Mouse (Mus musculus) spleen, postnatal 14 days (tissue): Measurements from ENCODE around the gene Atf6.

Source experiments
- DNase-seq, 2 experiments: peaks; one replicate each; pipeline ENCODE4 v3.0.0; 2021 to 2022; ENCODE audit warnings: low spot score in 2 of 2

Atf6 gene

DNA sequence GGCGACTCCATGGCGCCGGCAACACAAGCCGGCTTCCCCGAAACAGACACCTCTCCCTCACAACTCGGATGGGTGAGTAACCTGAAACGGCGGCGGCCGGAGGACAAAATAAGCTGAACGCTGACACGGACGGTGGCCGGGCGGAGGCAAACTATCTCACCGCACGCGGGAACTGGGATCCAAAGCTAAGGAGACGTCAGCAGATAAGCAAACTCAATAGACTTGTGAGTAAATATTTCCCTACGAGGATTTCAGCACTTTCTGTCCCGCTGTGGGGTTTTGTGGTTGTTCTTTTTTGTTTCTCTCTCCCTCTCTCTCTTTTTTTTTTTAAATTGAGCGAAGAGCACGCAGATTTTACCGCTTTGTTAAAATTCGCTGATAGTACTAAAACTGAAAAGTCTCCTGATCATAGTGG lies at the start of gene Atf6:
Gene Atf6 (minus strand): TSS at position 81 of the 415 bp plus-strand sequence.
- DNase-seq, result peak; percentile 91 to 96

DNA sequence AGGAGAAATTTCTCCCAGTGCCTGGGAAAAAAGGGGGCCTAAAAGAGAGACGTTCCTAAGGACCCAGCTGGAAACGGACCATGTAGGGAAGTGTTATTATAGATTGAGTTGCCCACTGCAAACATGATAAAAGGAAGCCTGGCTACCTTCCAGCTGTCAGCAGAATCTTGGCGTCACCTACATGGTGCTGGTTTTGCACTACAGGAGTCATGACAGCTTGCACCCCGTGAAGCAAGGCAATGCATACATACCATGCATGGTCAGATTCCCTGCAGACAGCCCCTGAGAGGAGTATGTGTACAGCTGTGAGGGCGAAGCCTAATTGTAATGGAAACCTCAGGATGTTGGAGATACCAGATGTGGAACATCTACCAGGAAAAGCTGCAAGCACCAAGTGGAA lies 48.1 kb upstream of the Atf6 start:
- no peak for DNase-seq

DNA sequence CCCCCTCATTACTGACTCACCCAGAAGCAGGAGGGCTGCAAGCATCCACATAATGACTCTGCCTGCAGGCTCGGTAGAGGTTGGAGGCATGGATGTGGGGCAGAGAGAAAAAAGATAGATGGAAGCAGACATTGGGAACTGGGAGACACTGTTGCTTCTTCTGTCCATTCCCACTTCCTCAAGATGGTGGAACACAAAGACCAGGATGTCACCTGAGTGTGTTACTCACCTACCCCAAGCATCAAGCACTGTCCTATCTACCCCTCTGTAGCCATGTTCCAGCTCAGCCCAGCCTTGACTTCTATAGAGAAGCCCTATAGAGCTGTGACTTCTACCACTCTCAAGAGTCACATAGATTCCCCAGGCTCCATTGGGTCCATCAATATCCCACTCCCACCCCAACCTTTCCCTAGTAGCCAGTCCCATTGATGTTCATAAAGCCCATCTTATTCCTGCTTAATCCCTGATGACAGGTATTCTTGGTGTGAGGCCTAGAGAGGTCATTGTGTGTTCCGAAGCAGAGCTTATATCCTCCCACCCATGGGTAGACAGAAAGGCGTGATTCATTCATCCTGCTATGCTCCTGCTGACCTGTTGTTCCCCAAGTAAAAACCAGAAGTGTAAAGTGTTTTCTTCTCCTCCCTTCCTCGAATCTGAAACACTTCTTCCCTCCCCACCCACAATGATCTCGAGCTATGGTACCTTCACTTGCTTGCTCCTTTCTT lies 45.5 kb upstream of the Atf6 start, which contains the start of gene Fcrlb:
Gene Fcrlb (minus strand): TSS at position 51 of the 725 bp plus-strand sequence.
- DNase-seq, result no peak

DNA sequence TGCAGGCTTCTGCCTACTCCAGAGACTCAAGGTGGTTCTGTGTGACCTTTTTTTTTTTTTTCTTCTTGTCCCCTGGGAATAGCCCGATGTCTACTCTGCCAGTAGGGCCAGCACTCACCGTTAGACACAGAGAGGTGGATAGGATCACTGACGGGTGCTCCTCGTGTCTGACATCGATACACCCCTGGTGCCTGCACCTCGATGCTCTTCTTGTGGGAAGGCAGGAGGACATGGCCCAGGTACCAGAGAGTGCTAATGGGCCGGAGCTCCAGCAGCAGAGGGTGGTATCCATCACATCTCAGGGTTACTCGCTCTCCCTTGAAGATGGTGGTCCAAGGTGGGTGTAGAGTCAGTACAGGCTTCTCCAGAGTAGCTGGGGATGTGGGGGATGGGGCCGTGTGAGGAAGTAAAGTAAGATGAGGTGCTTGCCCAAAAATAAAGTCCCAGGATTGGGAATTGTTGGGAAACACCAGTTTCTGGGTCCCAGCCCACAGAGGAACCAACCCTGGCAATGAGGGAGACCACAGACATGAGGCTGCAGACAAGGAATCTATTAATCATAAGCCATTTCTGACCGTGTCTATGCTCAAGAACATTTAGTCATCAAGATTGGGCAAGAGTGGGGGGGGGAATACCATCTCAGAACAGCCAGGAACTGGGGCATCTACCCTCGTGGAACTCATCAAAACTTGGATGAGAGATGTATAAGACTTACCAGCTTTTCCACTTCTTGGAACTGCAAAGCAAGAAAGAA lies 44.5 kb upstream of the Atf6 start:
- DNase-seq, result no peak

DNA sequence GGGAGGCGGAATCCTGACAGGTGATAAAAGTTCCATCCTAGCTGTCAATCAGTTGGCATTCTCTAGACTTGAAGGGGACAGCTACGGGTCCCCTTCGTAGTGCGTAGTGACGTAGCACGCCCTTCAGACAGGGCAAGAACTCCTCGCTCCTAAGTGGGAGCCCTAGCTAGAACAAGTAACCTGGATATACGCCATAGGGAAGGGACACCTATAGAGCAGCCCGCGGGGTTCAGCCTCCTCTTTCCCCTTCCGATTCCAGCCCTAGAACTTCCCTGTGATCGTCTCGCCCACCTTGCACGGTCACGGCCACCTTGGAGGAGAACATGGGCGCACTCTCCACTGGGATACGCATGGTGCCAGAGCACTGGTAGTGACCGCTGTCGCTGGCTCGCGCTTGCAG lies 40.8 kb upstream of the Atf6 start:
- no peak for DNase-seq

DNA sequence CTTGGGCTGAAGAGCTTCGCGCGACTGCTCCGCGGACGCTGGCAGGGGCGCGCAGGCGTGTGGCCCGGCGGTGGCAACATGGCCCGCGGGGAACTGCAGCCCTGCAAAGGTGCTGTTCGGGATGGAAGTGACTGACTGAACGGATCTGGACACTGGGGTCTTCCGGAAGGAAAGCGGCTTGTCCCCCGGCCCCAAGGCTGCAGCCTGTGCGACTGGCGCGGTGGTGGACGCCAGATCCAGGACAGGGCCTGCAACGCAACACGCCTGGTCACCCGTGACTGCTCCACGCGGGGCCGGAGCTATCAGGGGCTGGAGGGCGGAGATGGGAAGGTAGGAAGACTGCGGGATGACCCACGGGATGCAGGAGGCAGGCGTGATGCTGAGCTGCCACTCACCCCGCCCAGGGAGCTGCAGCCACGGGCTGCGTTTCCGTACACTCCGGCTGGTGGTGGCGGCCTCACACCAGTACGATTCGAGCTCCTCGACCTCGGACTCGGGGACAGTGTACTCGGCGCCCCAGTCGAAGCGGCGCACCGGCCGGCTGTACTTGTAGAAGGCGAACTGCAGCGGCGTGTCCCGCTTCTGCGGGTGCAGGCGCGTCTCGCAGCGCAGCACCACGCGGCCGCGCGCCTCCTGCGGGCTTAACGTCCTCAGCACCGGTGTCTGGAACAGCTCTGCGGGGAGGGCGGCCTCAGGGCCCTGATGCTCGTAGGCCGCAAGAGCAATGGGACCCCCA lies 40.1 kb upstream of the Atf6 start:
- no peak for DNase-seq

DNA sequence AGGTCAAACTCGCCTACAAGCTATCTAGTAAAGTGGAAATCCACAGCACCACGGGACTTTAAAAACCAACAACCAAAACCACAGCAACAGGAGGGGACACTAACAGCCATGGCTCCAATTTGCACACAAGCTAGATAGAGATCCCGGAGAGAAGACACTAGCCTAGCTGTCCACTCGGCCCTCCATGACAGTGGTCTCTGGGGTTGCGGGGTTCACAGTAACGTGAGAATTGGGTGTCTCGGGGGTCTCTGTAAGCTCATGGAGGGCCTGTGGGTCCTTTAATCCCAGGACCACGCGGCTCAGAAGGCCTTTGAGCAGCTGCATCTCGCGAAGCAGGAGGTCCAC lies 39.5 kb upstream of the Atf6 start:
- DNase-seq, result no peak

DNA sequence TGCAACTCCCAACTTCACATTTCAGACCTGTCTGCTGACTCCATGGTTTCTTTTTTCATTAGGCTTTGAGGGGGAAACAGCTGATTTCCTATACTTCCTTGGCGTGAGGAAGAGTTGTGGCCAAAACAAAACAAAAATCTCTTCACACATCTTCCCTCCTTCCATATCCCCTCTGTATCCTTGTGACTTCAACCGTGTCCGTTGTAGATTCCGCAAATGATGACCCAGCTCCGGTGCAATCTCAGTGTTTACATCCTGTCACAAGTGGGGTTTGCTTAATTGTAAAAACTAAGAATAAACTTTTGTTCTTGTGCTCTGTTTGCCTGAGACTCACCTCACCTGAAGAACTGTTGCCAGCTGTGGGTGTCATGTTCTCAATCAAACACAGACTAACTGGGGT lies 35.9 kb upstream of the Atf6 start:
- DNase-seq, result no peak

DNA sequence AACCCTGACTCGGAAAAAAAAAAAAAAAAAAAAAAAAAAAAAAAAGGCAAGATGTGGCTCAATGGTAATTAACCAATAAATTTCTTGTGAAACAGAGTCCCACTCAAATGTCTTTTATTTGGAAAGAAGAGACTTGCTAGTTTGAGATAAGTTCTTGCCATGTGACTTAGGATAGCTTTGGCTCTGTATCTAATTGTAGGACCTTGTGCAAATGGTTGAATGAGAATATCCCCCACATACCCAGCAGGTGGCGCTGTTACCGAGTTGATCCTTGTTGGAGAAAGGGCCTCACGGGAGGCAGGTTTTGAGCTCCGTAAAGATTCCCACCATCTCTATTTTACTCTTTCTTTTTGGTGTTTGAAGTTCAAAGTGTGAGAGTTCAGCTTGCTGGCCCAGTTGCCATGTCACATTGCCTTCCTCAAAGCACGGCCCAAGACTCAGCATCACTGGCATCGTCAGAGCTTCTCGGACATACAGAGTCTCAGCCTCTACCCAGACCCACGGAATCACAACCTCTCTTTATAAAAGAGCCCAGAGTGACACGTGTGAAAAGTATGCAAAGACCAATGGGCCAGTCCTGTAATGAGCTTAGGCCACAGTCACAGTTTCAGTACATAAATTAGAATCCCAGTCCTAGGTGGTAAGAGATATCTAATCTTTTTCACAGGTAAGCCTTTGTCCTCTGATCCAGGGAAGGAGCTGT lies 34.1 kb upstream of the Atf6 start:
- DNase-seq, result peak; percentile 78 to 85

DNA sequence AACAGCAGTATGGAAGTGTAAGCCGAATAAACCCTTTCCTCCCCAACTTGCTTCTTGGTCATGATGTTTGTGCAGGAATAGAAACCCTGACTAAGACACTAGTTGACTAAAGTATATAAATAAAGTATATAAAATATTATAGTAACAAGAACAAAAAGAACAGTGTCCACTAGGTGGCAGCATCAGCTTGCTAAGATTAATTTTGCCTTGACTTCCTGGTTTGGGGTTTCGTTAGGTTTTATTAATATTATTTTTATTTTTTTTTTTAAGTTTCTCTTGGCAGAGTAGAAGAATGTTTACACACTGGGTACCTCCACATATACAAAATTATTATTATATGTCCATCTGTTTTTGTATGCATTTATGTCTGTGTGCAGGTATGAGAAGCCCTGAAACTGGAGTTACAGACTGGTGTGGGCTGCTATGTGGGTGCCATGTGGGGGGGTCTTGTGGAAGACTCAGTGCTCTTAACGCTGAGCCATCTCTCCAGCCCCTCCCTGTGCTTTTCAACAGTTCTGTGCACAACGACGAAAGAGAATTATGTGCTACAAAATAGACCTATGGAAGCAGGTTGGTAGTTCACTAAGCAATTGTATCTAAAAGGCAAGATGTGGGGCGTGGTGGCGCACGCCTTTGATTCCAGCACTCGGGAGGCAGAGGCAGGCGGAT lies 33.4 kb upstream of the Atf6 start:
- peak in 1 of 2 experiments; percentile 56 for DNase-seq

DNA sequence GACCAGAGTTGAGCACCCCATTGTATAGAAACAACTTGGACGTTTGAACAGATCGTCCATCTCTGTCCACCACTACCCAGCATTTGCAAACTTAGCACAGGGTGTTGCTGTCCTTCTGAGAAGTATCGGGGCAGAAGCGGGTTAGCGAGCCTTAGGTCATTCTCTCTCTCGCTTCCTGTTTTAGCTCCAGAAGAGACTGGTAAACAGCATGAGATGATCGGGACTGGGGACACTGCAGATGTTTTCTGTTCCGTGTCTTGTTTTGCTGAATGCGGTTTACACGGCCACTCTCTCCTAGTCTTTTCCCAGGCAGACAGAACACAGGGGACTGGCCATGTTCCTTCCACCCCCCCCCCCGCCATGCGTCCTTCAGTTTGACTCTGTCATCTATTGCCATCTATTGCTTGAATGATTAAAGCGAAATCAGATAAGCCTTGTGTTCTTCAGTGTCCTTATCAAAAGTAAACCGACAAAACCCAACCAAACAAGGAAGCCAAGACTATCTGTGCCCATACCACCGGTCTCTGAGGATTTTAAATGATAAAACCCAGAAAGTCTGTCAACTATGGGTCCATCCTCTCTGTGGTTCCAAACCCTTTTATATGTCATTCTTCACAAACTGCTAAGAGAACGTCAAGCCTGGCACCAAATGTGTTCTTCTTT lies 31.0 kb upstream of the Atf6 start:
- DNase-seq, result no peak

DNA sequence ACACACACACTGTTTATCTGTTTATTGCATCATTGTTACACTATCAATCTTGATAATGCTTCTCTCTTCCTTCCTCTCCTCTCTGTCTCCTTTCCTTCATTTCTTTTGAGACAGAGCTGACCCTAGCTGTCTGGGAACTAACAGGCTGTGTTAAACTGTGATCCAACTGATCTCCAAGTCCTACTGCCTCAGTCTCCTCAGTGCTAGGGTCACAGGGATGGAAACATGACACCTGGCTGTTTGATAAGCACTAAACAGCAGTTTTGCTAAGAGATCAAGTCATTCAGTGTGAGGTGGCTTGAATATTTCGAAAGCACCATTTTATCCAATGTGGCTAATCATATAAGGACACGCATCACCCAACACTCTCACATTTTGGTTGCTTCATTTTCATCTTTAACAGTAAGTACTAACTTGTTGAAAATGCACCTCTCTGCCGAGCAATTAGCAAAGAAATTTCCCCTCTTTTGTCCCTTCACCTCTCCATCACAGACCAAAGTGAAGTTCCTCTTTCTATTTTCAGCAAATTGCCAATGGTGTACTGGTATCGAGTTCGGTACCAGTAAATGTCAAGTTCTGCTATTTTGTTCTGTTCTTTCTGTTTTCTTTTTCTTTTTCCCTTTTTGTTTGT lies 29.2 kb upstream of the Atf6 start:
- no peak for DNase-seq

DNA sequence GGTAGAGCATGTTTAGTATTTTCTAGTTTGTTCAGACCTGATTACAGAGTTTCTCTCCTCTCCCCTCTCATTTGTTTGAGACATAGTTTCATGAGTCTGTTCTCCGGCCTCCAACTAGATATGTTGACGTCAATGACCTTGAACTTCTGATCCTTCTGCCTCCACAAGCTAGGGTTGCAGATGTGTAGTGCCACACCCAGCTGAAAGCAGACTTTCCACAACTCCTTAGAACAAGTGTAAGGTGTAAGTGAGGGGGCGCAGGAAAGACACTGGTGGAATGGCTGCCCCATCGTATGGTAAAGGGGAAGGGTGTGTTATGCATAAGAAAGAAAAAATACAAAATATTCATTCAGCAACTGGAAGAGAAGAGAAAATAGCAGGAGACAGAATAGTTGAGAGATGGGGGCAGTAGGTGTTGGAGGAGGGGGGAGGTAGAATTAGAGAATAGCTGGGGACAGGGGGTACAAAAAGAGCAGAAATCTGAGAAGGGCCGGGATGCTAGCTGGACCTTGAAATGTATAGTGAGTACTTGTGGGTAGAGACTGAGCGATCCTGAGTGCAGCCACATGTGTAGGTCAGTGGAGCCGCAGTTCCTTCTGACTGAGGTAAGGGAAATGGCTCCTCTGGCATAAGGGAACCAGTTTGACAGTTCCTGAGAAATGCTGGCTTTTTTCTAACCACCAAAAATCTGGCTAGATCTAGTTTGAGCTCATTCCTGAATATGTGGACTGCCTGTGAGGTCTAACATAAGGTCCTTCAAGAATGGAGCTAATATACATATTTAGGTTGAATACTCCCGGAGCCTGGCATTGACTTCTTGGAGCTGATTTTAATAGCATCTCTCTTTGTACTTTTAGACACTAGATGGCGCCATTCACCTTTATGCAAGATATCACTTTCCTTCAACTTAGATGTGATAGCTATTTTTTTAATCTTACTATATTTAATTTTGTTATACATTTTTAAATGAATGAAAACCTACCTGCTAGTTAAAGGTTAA lies 27.3 kb upstream of the Atf6 start:
- DNase-seq, result no peak

DNA sequence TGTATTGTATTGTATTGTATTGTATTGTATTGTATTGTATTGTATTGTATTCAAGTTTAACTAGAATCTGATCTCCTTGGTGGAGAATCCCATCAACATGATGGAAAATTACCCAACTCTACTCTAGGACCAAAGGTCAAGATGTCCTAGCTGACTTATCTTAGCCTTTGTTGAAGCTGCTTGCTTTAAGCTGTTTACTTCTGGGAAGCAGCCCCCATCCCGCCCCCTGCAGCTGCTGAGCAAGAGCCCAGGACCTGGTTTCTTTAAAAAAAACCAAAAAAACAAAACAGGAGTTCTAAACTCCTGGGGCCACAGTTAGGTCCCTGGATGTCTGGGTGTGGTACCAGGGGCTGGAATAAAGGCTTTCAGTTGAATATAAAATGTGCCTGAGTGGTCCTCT lies 24.7 kb upstream of the Atf6 start:
- DNase-seq, result no peak

DNA sequence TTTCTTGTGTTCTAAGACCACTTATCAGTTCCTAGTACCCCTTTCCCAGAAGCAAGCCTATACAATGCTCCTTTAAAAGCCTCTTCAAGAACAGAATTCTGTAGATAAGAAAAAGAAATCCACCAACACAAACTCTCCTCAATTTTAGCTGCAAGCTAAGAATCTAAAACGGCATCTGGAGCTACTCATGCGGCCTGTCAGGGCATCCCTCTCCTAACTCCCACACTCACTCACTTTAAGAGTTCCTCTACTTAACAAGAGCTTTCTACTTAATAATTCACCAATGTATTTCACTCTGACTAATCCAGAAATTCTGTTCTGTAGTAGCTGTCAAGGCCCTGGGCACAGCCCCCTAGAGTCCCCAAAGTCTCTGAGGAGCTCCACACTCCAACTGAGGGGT lies 24.1 kb upstream of the Atf6 start:
- DNase-seq, result no peak

DNA sequence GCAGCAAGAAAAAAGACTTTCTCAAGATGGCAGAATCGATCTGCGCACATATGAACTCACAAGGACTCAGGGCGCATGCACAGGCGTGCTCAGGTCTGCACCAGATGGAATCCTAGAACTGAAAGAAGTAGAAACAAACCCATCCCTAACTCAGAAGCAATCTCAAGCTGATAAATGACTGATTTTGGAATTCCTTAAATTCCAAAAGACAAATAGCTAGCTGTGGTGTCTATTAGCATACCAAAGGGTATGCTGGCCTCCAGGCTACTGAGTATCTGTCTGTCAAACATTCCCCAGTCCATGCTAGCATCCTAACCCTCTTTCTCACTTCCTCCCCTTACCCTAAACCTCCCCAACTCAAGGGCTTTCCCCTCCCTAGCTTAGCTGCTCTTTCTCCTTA lies 21.7 kb upstream of the Atf6 start:
- DNase-seq, result no peak

DNA sequence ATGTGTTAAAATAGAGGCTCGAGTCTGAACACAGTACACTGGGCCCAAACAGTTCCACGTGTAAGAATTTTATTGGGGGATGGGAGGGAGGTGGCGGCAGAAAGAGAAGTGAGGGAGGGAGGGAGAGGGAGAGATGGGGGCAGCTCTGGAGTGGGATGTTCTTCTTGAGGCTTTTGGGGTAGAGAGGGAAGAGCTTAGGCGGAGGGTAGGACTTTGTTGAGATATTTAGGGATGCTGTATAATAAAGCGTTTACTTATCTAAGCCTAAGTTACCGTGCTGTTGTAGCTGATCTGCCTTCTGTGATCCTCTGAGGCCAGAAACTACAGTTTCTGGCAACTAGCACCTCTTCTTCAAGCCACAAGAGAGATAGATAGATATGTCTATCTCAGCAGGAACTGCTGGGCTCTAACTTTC lies 18.5 kb upstream of the Atf6 start:
- no peak for DNase-seq

DNA sequence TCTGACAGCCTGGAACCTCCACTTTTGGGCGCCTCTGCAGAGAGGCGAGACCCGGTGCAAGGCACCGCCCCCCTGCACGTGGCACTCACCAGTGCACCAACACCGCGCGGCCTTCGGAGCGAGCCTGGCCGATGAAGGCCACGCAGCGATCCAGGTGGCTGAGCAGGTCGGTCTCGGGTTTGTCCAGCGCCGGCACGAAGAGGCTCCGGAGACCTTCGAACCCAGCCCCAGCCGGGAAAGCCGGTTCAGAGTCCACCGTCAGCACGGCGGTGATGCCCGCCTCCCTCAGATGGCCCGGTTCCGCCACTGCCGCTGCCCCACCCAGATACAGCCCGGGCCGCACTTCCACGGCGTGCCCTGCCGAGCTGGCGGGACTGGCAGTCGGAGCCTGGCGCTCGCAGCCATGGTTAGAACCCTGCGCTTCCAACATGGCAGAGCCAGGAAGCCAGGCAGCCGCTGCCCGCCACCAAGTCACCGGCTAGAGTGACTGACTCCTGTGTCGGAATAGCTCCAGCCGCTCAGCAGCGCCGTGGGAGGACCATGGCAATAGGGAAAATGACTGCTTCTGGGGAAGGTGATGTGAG lies 17.5 kb upstream of the Atf6 start, which contains the start of the genes Gm26620 and Dusp12:
Gene Gm26620 (plus strand): TSS at position 88 of the 584 bp plus-strand sequence.
Gene Dusp12 (minus strand): TSS at position 563 of the 584 bp plus-strand sequence.
- peak; percentile 52 to 69 for DNase-seq

DNA sequence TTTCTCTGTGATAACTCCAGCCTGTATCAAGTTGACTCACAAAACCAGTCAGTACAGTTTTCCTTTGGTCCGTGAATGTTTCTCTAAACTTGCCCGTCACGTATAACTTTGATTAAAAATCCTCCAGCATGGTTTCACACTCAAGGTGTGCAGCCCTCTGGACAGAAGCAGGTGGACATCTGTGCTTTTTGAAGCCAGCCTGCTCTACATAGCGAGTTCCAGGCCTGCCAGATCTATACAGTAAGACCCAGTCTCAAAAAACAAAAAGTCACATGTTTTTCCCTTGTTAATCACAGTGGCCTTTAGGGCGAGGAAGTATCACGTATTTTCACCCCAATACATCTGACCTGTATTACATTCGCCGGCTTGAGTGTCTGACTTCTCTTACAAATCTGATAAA lies 16.8 kb upstream of the Atf6 start:
- DNase-seq, result no peak
